Mouse (Mus musculus) liver, adult 2 months (tissue): ENCODE results near the gene Wsb2.

Source experiments
- CTCF ChIP-seq: fragments of 200-500 bp; IDR thresholded peaks from 2 replicates; pipeline ENCODE4 v1.5.1; 2011; ENCODE audit warnings: low read depth, low read length, control low read depth
- POLR2A ChIP-seq: fragments of 200-500 bp; IDR thresholded peaks from 2 replicates; pipeline ENCODE4 v1.6.1; 2011; ENCODE audit warnings: low read length, control low read depth; ENCODE audit not compliant: insufficient read depth; ENCODE audit errors: extremely low read depth

DNA sequence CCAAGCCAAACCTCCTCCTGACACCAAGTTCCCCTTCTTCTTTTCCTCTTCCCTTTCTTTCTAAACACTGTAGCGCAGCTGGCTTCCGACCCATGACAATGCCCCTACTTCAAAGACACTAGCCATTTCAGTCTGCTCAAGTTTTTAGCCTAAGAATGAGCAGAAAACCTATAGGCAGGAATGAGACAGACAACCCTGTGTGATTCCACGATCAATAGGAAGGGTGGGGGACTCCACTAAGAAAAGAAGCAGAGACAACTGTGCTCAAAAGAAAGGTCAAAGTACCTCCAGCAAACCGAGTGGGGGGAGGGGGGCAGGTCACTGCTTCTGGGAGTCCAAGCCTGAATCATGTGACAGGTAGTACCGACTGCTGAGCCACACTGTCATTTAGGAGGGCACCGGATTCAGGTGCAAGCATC lies 39.5 kb downstream of the Wsb2 start:
- no peak for TF ChIP-seq CTCF
- no peak for TF ChIP-seq POLR2A
